ENCODE assay signal across 27 mouse cellular contexts in genomic region chr9:24315835-24316234, GRCm38 (mm10).
DNase-seq lines count a peak whose midpoint lies in the region; ATAC-seq lines count a peak whose summit lies in the region.
"Had no signal": no experiment of that assay in that cellular context is flagged by ENCODE, and none has a peak within 500 bp of the region (broad histone marks: within the 10 kb centered on the region; RNA-seq: fewer than 3 reads in every experiment).

No protein-coding gene starts in this region.

- no peaks in the 10 kb centered on the region for H3K36me3 ChIP-seq in limb, embryonic 10.5 days
- H3K36me3 ChIP-seq: G1E; heart, embryonic 10.5 days; heart, embryonic 13.5 days had no signal

- no peak overlapping the region for H3K4me3 ChIP-seq in limb, embryonic 10.5 days
- H3K4me3 ChIP-seq: heart, adult 2 months; heart, embryonic 10.5 days; heart, embryonic 13.5 days had no signal

- no peaks in the 10 kb centered on the region for H3K4me1 ChIP-seq in limb, embryonic 10.5 days

- ATAC-seq in frontal cortex, adult (ENCODE audit: low TSS enrichment): peak; percentile 85
- ATAC-seq: forebrain, embryonic 14.5 days; forebrain, postnatal 0 days; hindbrain, postnatal 0 days; inflammation-experienced regulatory T-cells, adult 6 months; intestine, embryonic 16.5 days had no signal

- no peaks in the 10 kb centered on the region for H3K9me3 ChIP-seq in limb, embryonic 10.5 days (replicated peaks)
- H3K9me3 ChIP-seq: G1E; heart, embryonic 10.5 days; heart, embryonic 13.5 days had no signal

- WGBS in limb, embryonic 10.5 days: 94% methylated on average over 2 of the region's 2 CpGs

- H3K27me3 ChIP-seq in limb, embryonic 10.5 days (ENCODE audit: low read depth, poor library complexity, severe bottlenecking): no peaks in the 10 kb centered on the region
- H3K27me3 ChIP-seq: CH12.LX; heart, embryonic 13.5 days had no signal

- DNase-seq in frontal cortex, postnatal 25 days (ENCODE audit: low spot score in 2 of 2): no peak
- peak; percentile 73 for DNase-seq in 3T3-L1 (ENCODE audit: low read depth, low spot score)
- DNase-seq in brain, adult 2 months (ENCODE audit: low read depth, low spot score): peak; percentile 73
- no peak for DNase-seq in layer of hippocampus, postnatal 10 days (ENCODE audit: low spot score in 2 of 2)
- DNase-seq in limb, embryonic 10.5 days (ENCODE audit: low spot score): no peak
- DNase-seq: adrenal gland, adult 8-10 months; adrenal gland, postnatal 25 days; cerebellum, adult 11-12 months; cerebellum, adult 9-10 months; cerebellum, postnatal 14 days; forebrain, postnatal 0 days; gastrocnemius, postnatal 10 days; gastrocnemius, postnatal 36 days; heart, adult 2 months; heart, postnatal 14 days; heart, postnatal 4 days; kidney, adult 18-20 months had no signal

- no peak overlapping the region for H3K27ac ChIP-seq in limb, embryonic 10.5 days
- H3K27ac ChIP-seq: heart, adult 2 months; heart, embryonic 10.5 days; heart, embryonic 13.5 days; hindbrain, embryonic 14.5 days; hindbrain, postnatal 0 days had no signal

Comparison
In these comparisons a context has a peak if more than half of its experiments do, and no peak if none do; other contexts are left out.
1. DNase-seq: peak in 3T3-L1 (single experiment) and brain, adult 2 months (single experiment); none in frontal cortex, postnatal 25 days (0 of 2), layer of hippocampus, postnatal 10 days (0 of 2) and limb, embryonic 10.5 days (single experiment).